Mouse (Mus musculus) erythroblast, embryonic 14.5 days (primary cell): ENCODE measurements around the gene Gm4756.

ENCODE experiments used
- GATA1 ChIP-seq: IDR thresholded peaks from 2 replicates; pipeline ENCODE4 v1.6.1; 2012; ENCODE audit warnings: low read length, inconsistent platforms, mixed read lengths
- TAL1 ChIP-seq: IDR thresholded peaks from 3 replicates; pipeline ENCODE4 v1.6.1; 2012; ENCODE audit warnings: low read length, inconsistent platforms, mixed read lengths

DNA sequence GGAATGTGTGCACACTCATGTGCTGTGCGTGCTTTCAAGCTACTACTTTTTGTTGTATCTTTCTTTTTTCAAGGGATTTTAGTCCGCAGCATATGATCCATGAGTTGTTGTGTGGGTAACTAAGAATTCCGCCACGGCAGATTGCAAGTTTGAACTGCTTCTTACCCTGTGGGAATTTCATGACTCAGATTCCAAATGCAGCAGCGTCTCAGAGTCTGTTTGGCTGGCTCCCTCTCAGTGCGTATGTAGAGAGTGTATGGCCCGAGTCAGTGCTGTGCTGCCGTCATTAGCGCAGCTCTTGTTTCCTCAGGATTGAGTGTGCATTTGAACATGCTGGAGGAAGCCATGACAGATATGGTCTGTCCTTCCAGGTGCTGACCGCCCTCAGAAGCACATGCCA lies 110.9 kb downstream of the Gm4756 start:
- TF ChIP-seq GATA1 (no peak), TAL1 (no peak)
